Mouse (Mus musculus) stomach, embryonic 16.5 days (tissue): ENCODE data around the gene Opalin. TPM values are rescaled to one million over a fixed set of nuclear protein-coding genes. Genes with fewer than 3 reads are reported as not detected.

Experiments used
- ATAC-seq: fragments of 200-750 bp; cut with Nextera tagmentation; 2 replicates; pipeline ENCODE4 v1.8.0; 2017; ENCODE audit warnings: moderate number of reproducible peaks, moderate TSS enrichment; ENCODE audit not compliant: insufficient read depth, low FRiP score
- H3K27ac ChIP-seq: fragments of 300-500 bp; sonication (generic); 2 replicates; pipeline ENCODE4 v1.5.1; 2014; ENCODE audit warnings: low read length
- H3K27me3 ChIP-seq: fragments of 300-500 bp; sonication (generic); 2 replicates; pipeline ENCODE4 v1.6.1; 2014; ENCODE audit warnings: low read length, control low read depth, mixed read lengths; ENCODE audit not compliant: control insufficient read depth, insufficient read depth
- H3K36me3 ChIP-seq: fragments of 300-500 bp; sonication (generic); 2 replicates; pipeline ENCODE4 v1.6.1; 2014; ENCODE audit warnings: low read length; ENCODE audit not compliant: control insufficient read depth, insufficient read depth
- H3K4me1 ChIP-seq: fragments of 300-500 bp; sonication (generic); 2 replicates; pipeline ENCODE4 v1.6.1; 2014; ENCODE audit warnings: low read length, control low read depth, mixed read lengths; ENCODE audit not compliant: control insufficient read depth, insufficient read depth
- H3K4me2 ChIP-seq: fragments of 300-500 bp; sonication (generic); 2 replicates; pipeline ENCODE4 v1.6.1; 2014; ENCODE audit warnings: low read depth, low read length, mixed read lengths
- H3K4me3 ChIP-seq: fragments of 300-500 bp; sonication (generic); replicated peaks from 2 replicates; pipeline ENCODE4 v1.5.1; 2014; ENCODE audit warnings: mild to moderate bottlenecking, low read length
- H3K9ac ChIP-seq: fragments of 300-500 bp; sonication (generic); 2 replicates; pipeline ENCODE4 v1.6.1; 2014; ENCODE audit warnings: low read length
- H3K9me3 ChIP-seq: fragments of 300-500 bp; sonication (generic); replicated peaks from 2 replicates; pipeline ENCODE4 v1.6.1; 2016; ENCODE audit warnings: low read length, control low read depth; ENCODE audit not compliant: control insufficient read depth
- WGBS: fragments of 180-500 bp; shearing (Covaris S2); extraction: QIAGEN DNeasy Blood & Tissue Kit; methylation state at CpG from one replicate; pipeline ENCODE4 v1.1.7; 2014; 5-methylcytosine and 5-hydroxymethylcytosine counted together
- polyA plus RNA-seq: library from polyadenylated mRNA; unstranded; fragments of >200 nt; fragmentation: Nextera tagmentation; extraction: Ambion mirVana; gene quantifications from 2 replicates; pipeline ENCODE4 v1.2.1, GENCODE M21; 2015

The Opalin gene
- polyA plus RNA-seq, 1 experiment from 2014 or later: not detected

DNA sequence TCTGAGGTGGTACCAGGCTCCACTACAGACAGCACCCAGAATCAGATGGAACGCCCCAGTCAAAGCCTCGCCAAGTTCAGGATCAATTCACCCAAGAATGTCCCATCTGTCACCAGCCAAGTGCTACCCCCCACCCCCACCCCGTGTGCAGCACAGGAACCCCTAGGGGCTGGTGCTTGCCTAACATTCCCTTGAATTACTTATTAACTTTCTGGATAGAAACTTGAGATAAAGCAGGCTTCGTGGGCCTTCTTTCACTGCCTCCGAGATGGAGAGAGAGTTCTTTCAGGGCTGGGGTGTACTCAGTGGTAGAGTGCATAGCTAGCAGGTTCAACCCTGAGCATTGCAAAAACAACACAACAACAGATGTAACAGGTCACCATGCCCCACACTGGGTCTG lies 24.7 kb downstream of the Opalin start:
- no peak for ATAC-seq
- Histone ChIP-seq H3K9me3 (no peaks in the 10 kb centered on the region), H3K27ac (no peak overlapping the region), H3K4me1 (no peaks in the 10 kb centered on the region), H3K27me3 (no peaks in the 10 kb centered on the region), H3K9ac (no peak overlapping the region), H3K36me3 (no peaks in the 10 kb centered on the region), H3K4me3 (no peak overlapping the region), H3K4me2 (no peak overlapping the region)
- WGBS: 55% methylated on average over 5 of the region's 5 CpGs

DNA sequence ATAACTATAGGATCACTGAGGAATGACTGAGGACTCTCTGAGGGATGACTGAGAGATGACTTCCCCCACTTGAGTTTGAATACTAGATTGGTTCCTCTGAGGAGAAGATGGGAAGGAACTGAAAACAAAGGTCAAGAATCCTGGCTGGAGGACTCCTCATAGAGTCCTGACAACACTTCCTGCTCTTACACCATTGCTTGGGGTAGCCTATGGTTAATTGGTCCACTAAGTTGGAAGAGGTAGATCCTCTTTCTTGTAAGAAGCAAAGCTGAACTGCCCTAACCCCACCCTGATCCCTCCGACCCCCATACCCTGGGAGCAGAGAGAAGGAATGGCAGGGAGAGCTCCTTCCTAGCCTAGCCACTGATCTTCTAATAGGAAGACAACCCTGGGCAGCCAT lies 25.2 kb downstream of the Opalin start:
- Histone ChIP-seq H3K4me2 (no peak overlapping the region), H3K27me3 (no peaks in the 10 kb centered on the region), H3K27ac (no peak overlapping the region), H3K9me3 (no peaks in the 10 kb centered on the region), H3K9ac (no peak overlapping the region), H3K4me3 (no peak overlapping the region), H3K36me3 (no peaks in the 10 kb centered on the region), H3K4me1 (no peaks in the 10 kb centered on the region)
- no peak for ATAC-seq
- WGBS: 89% methylated on average over 1 of the region's 1 CpGs

DNA sequence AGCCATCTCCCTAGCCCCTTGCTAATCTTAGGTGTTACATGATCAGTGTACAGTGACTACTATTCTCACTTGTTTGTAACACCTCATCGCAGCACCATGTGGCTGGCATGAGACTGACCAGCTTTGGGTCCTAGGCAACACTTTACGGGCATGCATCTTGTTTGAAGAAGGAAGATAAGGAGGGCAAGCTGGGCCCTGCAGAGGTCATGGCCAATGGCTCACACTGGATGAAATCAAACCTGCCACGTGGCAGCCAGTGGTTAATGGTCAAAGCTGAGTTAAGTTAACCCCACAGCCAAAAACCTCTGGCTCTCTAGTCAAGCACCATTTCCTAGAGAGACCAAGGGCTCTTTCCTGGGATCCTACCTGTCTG lies 28.7 kb downstream of the Opalin start:
- no peaks in the 10 kb centered on the region for H3K27me3 ChIP-seq
- H3K9me3 ChIP-seq: no peaks in the 10 kb centered on the region
- H3K4me3 ChIP-seq: no peak overlapping the region
- no peak for ATAC-seq
- no peak overlapping the region for H3K27ac ChIP-seq
- no peaks in the 10 kb centered on the region for H3K4me1 ChIP-seq
- no peaks in the 10 kb centered on the region for H3K36me3 ChIP-seq
- no peak overlapping the region for H3K4me2 ChIP-seq
- WGBS: 70% methylated on average over 3 of the region's 3 CpGs
- H3K9ac ChIP-seq: no peak overlapping the region

DNA sequence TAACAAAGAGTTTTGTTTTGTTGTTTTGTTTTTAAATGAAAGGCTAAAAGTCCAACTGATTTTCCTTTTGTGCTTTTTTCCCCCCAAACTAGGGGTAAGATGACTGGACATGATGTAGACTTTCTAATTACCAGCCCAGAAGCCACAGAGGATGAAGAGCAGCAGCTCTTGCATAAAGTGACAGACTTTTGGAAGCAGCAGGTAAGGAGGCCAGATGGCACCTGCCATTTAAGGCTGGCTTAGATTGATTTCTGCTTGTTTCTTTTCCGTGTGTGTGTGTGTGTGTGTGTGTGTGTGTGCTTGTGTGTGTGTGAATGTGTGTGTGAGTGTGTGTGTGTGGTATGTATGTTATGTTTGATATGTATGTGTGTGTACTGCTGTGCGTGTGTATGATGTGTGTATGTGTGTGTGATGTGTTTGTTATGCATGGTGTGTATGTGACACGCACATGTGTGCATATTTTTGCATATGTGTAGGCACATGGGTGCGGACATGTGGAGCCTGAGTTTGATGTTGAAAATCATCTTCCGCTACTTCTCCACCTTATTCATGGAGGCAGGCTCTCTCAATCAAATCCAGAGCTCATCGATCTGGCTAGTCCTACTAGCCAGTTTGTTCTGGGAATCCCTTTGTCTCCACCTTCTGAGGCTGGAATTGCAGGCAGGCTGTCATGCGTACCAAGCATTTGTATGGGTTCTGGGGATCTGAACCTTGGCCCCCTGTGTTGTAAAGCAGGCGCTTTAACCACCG lies 29.3 kb downstream of the Opalin start:
- WGBS: 85% methylated on average over 9 of the region's 9 CpGs

DNA sequence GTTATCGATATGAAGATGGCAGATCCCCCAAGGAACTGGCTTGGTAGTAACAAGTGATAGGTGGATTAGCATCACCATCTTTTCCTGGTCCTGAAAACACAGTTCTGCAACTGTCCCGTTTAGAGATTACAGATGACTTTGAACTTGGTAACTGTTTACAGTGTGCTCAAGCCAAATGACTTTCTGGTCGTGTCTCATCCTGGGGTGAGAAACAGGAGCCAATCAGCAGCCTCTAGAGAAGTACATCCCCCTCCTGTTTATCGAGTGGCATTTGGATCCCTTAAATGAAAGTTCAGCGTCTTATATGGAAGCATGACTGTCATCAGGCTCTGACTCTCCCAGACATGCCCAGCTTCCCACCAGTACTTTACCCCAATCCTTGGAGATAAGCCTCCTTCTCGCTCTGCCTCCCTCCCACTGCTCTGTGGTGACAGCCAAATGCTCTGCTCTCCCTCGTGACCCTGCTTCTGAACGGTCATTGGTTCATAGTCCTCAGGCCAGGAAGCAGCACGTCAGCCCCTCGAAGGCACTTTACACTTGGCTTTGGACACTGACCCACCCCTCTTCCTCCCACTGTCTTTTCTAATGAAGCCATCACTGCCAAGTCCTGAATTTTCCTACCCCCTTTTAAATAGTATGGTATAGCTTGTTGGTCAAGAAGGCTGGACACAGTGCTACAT lies 31.7 kb downstream of the Opalin start:
- H3K36me3 ChIP-seq: no peaks in the 10 kb centered on the region
- H3K9me3 ChIP-seq: no peaks in the 10 kb centered on the region
- H3K4me1 ChIP-seq: no peaks in the 10 kb centered on the region
- no peak overlapping the region for H3K9ac ChIP-seq
- H3K27ac ChIP-seq: no peak overlapping the region
- no peak overlapping the region for H3K4me2 ChIP-seq
- WGBS: 41% methylated on average over 10 of the region's 10 CpGs
- ATAC-seq: no peak
- no peak overlapping the region for H3K4me3 ChIP-seq
- H3K27me3 ChIP-seq: no peaks in the 10 kb centered on the region

More for the DNA sequence above, 29.3 kb downstream of the Opalin start:
- no peak overlapping the region for H3K4me3 ChIP-seq
- H3K9me3 ChIP-seq: no peaks in the 10 kb centered on the region
- no peak overlapping the region for H3K9ac ChIP-seq
- H3K4me2 ChIP-seq: no peak overlapping the region
- no peak overlapping the region for H3K27ac ChIP-seq
- no peak for ATAC-seq
- no peaks in the 10 kb centered on the region for H3K27me3 ChIP-seq
- no peaks in the 10 kb centered on the region for H3K4me1 ChIP-seq
- H3K36me3 ChIP-seq: no peaks in the 10 kb centered on the region

DNA sequence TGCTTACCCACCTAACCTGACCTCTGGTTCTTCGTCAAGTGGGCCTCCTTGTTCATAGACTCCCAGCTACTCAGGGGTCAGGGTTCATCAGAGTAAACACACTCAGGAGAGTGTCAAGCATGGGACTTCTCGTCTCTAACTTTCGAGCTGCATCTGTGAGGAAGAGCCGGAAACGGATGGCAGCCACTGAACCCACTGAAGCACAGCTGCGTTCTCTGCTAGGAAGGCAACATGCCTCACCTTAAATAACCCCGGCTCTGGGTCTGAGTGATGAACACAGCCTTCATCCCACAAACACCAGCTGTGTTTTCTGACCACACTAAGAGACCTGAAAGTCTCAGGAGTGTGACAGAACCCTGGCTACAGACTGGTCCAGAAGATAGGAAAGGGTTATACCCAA lies 37.8 kb downstream of the Opalin start:
- no peaks in the 10 kb centered on the region for H3K27me3 ChIP-seq
- no peak overlapping the region for H3K4me3 ChIP-seq
- H3K4me2 ChIP-seq: no peak overlapping the region
- no peaks in the 10 kb centered on the region for H3K36me3 ChIP-seq
- no peaks in the 10 kb centered on the region for H3K4me1 ChIP-seq
- H3K9me3 ChIP-seq: no peaks in the 10 kb centered on the region
- no peak overlapping the region for H3K27ac ChIP-seq
- ATAC-seq: no peak
- H3K9ac ChIP-seq: no peak overlapping the region
- 54% methylated on average over 7 of the region's 7 CpGs for WGBS

DNA sequence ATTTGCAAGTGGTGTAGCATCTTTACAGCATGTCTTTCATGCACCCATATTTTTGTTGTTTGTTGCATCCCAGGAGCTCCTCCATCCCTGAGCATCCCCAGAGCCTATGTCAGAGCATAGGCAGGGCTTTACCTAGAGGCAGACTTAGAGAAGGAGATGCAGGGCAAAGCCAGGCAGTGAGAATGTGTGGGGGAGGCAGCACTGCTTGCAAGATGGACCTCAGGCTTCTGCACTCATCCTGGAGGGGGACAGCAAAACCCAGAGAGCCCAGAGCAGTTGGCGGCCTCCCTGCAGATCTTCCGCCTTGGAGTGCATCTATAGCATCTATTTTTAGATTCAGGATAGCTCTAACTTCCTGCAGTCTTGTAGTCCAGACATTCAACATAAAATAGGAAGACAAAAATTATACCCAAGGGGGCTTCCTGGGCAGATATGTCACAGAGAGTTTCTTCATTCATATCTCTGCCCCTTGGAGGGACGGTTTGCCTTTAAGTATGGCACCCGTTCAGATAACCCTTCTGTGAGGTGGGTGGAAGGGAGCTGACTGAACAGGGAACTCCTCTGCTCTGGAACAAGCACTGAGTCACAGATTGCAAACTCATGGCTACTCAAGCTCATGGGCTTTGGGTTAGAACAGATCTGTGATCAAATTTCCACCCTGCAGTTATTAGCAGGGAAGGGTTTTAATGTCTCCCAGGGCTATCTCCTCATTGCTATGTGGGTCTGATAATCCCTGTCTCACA lies 40.9 kb downstream of the Opalin start:
- Histone ChIP-seq H3K27me3 (no peaks in the 10 kb centered on the region), H3K4me2 (no peak overlapping the region), H3K4me1 (no peaks in the 10 kb centered on the region), H3K9me3 (no peaks in the 10 kb centered on the region), H3K27ac (no peak overlapping the region), H3K4me3 (no peak overlapping the region), H3K36me3 (no peaks in the 10 kb centered on the region), H3K9ac (no peak overlapping the region)
- WGBS: 63% methylated on average over 4 of the region's 4 CpGs
- ATAC-seq: no peak

DNA sequence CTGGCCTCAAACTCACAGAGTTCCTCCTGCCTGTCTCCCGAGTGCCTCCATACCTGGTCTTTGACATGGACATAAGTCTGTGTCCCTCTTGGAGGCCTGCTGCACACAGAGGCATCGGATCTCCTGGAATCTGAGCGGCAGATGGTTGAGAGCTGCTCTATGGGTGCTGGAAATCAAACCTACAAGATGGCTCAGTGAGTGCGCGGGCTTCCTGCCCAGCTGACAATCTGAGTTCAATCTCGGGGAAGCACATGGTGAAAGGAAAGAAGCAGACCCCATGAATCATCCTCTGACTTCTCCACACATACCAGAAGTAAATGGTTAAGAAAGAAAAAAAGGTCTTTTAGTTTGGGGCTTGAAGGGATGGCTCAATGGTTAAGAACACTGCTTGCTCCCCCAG lies 45.0 kb downstream of the Opalin start:
- no peak overlapping the region for H3K27ac ChIP-seq
- no peak overlapping the region for H3K4me3 ChIP-seq
- ATAC-seq: no peak
- no peak overlapping the region for H3K9ac ChIP-seq
- no peaks in the 10 kb centered on the region for H3K4me1 ChIP-seq
- no peaks in the 10 kb centered on the region for H3K27me3 ChIP-seq
- H3K4me2 ChIP-seq: no peak overlapping the region
- H3K36me3 ChIP-seq: no peaks in the 10 kb centered on the region
- 78% methylated on average over 6 of the region's 6 CpGs for WGBS
- H3K9me3 ChIP-seq: no peaks in the 10 kb centered on the region

DNA sequence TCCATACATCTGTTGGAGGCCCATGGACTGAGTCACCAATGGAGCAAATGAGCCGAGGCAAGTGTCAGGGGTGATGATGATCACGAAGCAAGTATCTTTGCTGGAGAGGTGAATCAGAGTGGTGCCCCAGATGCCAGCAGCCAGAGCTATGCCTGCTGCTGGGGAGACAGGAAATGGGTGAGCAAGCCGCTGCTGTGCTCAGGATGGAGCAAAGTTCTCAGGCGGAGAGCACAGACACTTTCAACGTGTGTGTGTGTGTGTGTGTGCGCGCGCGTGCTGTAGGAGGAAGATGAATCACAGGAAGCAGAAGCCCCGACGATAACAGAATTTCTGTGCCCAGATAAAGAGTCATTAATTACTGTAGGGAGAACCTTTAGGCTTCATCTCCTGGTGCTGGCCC lies 45.9 kb downstream of the Opalin start:
- no peak overlapping the region for H3K4me3 ChIP-seq
- 56% methylated on average over 11 of the region's 11 CpGs for WGBS
- no peak overlapping the region for H3K9ac ChIP-seq
- H3K4me1 ChIP-seq: no peaks in the 10 kb centered on the region
- no peak overlapping the region for H3K27ac ChIP-seq
- no peaks in the 10 kb centered on the region for H3K9me3 ChIP-seq
- H3K27me3 ChIP-seq: no peaks in the 10 kb centered on the region
- H3K36me3 ChIP-seq: no peaks in the 10 kb centered on the region
- no peak for ATAC-seq
- H3K4me2 ChIP-seq: no peak overlapping the region
